Mouse (Mus musculus) hindbrain, embryonic 12.5 days (tissue): ENCODE results near the gene Ncstn. TPM values are rescaled to one million over a fixed set of nuclear protein-coding genes. Genes with fewer than 3 reads are reported as not detected.

Experiments
- ATAC-seq: fragments of 200-750 bp; cut with Nextera tagmentation; 2 replicates; pipeline ENCODE4 v1.8.0; 2017; ENCODE audit warnings: moderate TSS enrichment; ENCODE audit not compliant: low FRiP score
- H3K27ac ChIP-seq: fragments of 300-500 bp; sonication (generic); 2 replicates; pipeline ENCODE4 v1.5.1; 2016; ENCODE audit warnings: mild to moderate bottlenecking
- H3K27me3 ChIP-seq: fragments of 300-500 bp; sonication (generic); 2 replicates; pipeline ENCODE4 v1.6.1; 2016; ENCODE audit warnings: mild to moderate bottlenecking
- H3K36me3 ChIP-seq: fragments of 300-500 bp; sonication (generic); 2 replicates; pipeline ENCODE4 v1.6.1; 2016; ENCODE audit warnings: mild to moderate bottlenecking
- H3K4me1 ChIP-seq: fragments of 300-500 bp; sonication (generic); 2 replicates; pipeline ENCODE4 v1.6.1; 2016
- H3K4me2 ChIP-seq: fragments of 300-500 bp; sonication (generic); replicated peaks from 2 replicates; pipeline ENCODE4 v1.6.1; 2016; ENCODE audit warnings: mild to moderate bottlenecking
- H3K4me3 ChIP-seq: fragments of 300-500 bp; sonication (generic); 2 replicates; pipeline ENCODE4 v1.5.1; 2016; ENCODE audit warnings: mild to moderate bottlenecking
- H3K9ac ChIP-seq: fragments of 300-500 bp; sonication (generic); 2 replicates; pipeline ENCODE4 v1.6.1; 2016; ENCODE audit warnings: mild to moderate bottlenecking, moderate library complexity
- H3K9me3 ChIP-seq: fragments of 300-500 bp; sonication (generic); replicated peaks from 2 replicates; pipeline ENCODE4 v1.6.1; 2016; ENCODE audit warnings: mild to moderate bottlenecking
- WGBS: fragments of 180-500 bp; shearing (Covaris S2); methylation state at CpG from one replicate; pipeline ENCODE4 v1.1.7; 2016; 5-methylcytosine and 5-hydroxymethylcytosine counted together
- polyA plus RNA-seq: library from polyadenylated mRNA; unstranded; fragments of >200 nt; fragmentation: Nextera tagmentation; extraction: Ambion mirVana; gene quantifications from 2 replicates; pipeline ENCODE4 v1.2.1, GENCODE M21; 2016

The Ncstn gene
- 128 and 132 TPM in 2 replicates for polyA plus RNA-seq

GRCm38 (mm10) chr1:172082101-172082898, at the start of gene Ncstn, which contains the start of gene Copa:
TSS of gene Ncstn (minus strand) at chr1:172082795.
TSS of gene Copa (plus strand) at chr1:172082529.
- H3K27ac ChIP-seq = peak within 1 kb of the TSS; percentile 81
- peak within 1 kb of the TSS; percentile 73 for H3K9ac ChIP-seq
- H3K36me3 ChIP-seq = peaks cover 25% of the 10 kb centered on the region
- H3K4me3 ChIP-seq = peak within 1 kb of the TSS; percentile 62
- no peaks in the 10 kb centered on the region for H3K9me3 ChIP-seq
- ATAC-seq = peak; percentile 98
- peak within 1 kb of the TSS; percentile 82 for H3K4me2 ChIP-seq
- under 1% methylated on average over 40 of the region's 40 CpGs for WGBS
- no peaks in the 10 kb centered on the region for H3K27me3 ChIP-seq
- H3K4me1 ChIP-seq = peaks cover 20% of the 10 kb centered on the region

DNA sequence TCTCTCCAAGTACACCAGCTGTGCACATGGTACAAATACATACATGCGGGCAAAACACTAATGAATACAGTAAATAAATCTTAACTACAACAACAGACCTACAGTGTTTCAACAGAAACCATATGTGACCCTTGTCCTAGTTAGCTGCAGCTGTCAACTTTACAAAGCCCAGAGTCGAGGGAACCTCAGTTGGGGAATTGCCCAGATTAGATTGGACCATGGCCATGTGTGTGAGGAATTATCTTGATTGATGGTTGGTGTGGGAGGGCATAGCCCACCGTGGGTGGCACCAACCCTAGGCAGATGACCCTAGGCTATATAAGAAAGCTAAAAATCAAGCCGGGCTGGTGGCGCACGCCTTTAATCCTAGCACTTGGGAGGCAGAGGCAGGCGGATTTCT, 49.7 kb upstream of the Ncstn start:
- no peak for ATAC-seq
- no peaks in the 10 kb centered on the region for H3K9me3 ChIP-seq
- H3K4me3 ChIP-seq = no peak overlapping the region
- peaks cover 69% of the 10 kb centered on the region for H3K36me3 ChIP-seq
- no peak overlapping the region for H3K9ac ChIP-seq
- no peak overlapping the region for H3K4me2 ChIP-seq
- peaks cover 6% of the 10 kb centered on the region for H3K4me1 ChIP-seq
- H3K27ac ChIP-seq = no peak overlapping the region
- WGBS = 82% methylated on average over 7 of the region's 7 CpGs
- H3K27me3 ChIP-seq = no peaks in the 10 kb centered on the region

DNA sequence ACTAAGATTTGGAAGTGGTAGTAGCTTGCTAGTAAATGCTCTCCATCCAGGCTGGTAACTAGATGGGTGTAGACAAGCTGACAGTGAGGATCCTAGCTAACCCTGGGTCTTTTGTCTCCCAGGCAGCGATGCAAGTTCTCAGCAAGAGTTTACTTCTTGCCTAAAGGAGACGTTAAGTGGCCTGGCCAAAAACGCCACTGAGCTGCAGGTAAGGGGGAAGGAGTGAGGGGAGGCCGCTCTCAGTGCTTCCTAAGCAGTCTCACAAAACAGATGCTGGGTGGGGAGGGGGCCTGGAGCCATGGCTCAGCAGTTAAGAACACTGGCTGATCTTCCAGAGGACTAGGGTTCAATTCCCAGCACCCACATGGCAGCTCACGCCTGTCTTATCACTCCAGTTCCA, 47.2 kb upstream of the Ncstn start:
- 100% methylated on average over 5 of the region's 5 CpGs for whole genome bisulfite sequencing
- no peaks in the 10 kb centered on the region for H3K27me3 ChIP-seq
- no peak overlapping the region for H3K9ac ChIP-seq
- no peak overlapping the region for H3K4me3 ChIP-seq
- H3K4me2 ChIP-seq = no peak overlapping the region
- no peaks in the 10 kb centered on the region for H3K9me3 ChIP-seq
- ATAC-seq = no peak
- peaks cover 9% of the 10 kb centered on the region for H3K4me1 ChIP-seq
- H3K27ac ChIP-seq = no peak overlapping the region
- peaks cover 56% of the 10 kb centered on the region for H3K36me3 ChIP-seq

DNA sequence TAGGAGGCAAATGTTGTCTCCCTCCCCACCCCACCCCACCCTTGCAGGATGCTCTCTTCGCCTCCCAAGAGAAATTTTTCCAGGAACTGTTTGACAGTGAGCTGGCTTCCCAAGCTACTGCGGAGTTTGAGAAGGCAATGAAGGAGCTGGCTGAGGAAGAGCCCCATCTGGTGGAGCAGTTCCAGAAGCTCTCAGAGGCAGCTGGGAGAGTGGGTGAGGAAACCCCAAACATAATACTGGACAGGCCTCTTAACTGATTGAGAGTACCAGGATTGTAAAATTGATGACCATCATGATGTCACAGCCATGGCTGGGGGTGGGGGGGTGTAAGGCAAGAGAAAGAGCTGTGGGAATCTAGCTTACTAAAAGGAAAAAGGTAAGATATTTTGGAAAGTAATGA, 46.5 kb upstream of the Ncstn start:
- H3K9me3 ChIP-seq = no peaks in the 10 kb centered on the region
- no peak overlapping the region for H3K4me3 ChIP-seq
- H3K4me1 ChIP-seq = peaks cover 9% of the 10 kb centered on the region
- no peak overlapping the region for H3K4me2 ChIP-seq
- no peak overlapping the region for H3K27ac ChIP-seq
- ATAC-seq = no peak
- H3K36me3 ChIP-seq = peaks cover 49% of the 10 kb centered on the region
- H3K27me3 ChIP-seq = no peaks in the 10 kb centered on the region
- 82% methylated on average over 2 of the region's 2 CpGs for WGBS
- H3K9ac ChIP-seq = no peak overlapping the region

GRCm38 (mm10) chr1:172128563-172128962, 46.0 kb upstream of the Ncstn start:
- H3K9me3 ChIP-seq = no peaks in the 10 kb centered on the region
- H3K27me3 ChIP-seq = no peaks in the 10 kb centered on the region
- no peak for ATAC-seq
- H3K4me1 ChIP-seq = peaks cover 9% of the 10 kb centered on the region
- 93% methylated on average over 15 of the region's 15 CpGs for WGBS
- H3K27ac ChIP-seq = no peak overlapping the region
- H3K9ac ChIP-seq = 0 out of 2 replicates have a peak overlapping the region, but pooled peaks have one; percentile 32
- peaks cover 47% of the 10 kb centered on the region for H3K36me3 ChIP-seq
- H3K4me2 ChIP-seq = no peak overlapping the region
- no peak overlapping the region for H3K4me3 ChIP-seq

- peak overlapping the region; percentile 85 for H3K9ac ChIP-seq
- H3K4me2 ChIP-seq = peak overlapping the region; percentile 66
- H3K27ac ChIP-seq = no peak overlapping the region
- H3K9me3 ChIP-seq = no peaks in the 10 kb centered on the region
- peaks cover 48% of the 10 kb centered on the region for H3K36me3 ChIP-seq
- H3K4me1 ChIP-seq = peaks cover 9% of the 10 kb centered on the region
- H3K4me3 ChIP-seq = peak overlapping the region; percentile 81
- 54% methylated on average over 5 of the region's 5 CpGs for WGBS
- no peaks in the 10 kb centered on the region for H3K27me3 ChIP-seq
- ATAC-seq = no peak
These were observed 44.9 kb upstream of the Ncstn start for GRCm38 (mm10) chr1:172127487-172127886.

GRCm38 (mm10) chr1:172126376-172127347, 44.1 kb upstream of the Ncstn start, which contains the start of gene Pex19:
TSS of gene Pex19 (plus strand) at chr1:172126755.
- 0 out of 2 replicates have a peak within 1 kb of the TSS, but pooled peaks have one; percentile 19 for H3K27ac ChIP-seq
- ATAC-seq = peak; percentile 97
- H3K9me3 ChIP-seq = no peaks in the 10 kb centered on the region
- WGBS = 2% methylated on average over 42 of the region's 42 CpGs
- peak within 1 kb of the TSS; percentile 85 for H3K9ac ChIP-seq
- peak within 1 kb of the TSS; percentile 81 for H3K4me3 ChIP-seq
- peaks cover 9% of the 10 kb centered on the region for H3K4me1 ChIP-seq
- H3K27me3 ChIP-seq = no peaks in the 10 kb centered on the region
- H3K4me2 ChIP-seq = peak within 1 kb of the TSS; percentile 66
- H3K36me3 ChIP-seq = peaks cover 49% of the 10 kb centered on the region

DNA sequence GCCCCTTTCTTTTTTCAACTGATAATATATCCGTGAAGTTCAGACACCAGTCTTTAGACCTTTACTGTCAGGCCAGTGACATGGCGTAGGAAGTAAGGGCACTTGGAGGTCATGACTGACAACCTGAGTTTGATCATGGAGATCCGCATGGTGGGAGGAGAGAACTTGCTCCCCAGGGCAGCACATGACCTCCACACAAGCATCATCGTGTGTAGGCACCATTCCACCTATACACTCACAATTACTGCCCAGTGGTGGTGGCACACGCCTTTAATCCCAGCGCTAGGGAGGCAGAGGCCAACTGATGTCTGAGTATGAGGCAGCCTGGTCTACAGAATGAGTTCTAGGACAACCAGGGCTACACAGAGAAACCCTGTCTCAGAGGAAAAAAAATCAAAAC, 42.0 kb upstream of the Ncstn start:
- Histone ChIP-seq H3K9me3 (no peaks in the 10 kb centered on the region), H3K9ac (no peak overlapping the region), H3K4me1 (peaks cover 9% of the 10 kb centered on the region), H3K36me3 (peaks cover 51% of the 10 kb centered on the region), H3K4me2 (no peak overlapping the region), H3K27me3 (no peaks in the 10 kb centered on the region), H3K27ac (no peak overlapping the region), H3K4me3 (no peak overlapping the region)
- no peak for ATAC-seq
- 83% methylated on average over 6 of the region's 6 CpGs for WGBS

DNA sequence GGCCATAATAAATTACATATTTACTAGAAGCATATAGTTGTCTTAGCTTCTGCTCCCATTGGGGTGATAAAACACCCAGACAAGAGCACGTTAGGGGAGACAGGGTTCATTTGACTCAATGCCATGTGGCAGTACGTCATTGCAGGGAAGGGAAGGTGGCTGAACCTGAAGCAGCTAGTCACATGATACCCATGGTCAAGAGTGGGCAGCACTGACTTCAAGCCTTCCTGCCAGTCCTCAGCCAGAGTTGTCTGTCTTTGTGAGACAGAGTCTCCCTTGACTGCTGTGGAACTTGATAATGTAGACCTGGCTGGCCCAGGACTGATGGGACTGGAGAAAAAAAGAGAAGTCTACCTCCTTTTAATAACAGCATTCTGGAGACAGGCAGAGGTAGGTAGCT, 40.1 kb upstream of the Ncstn start:
- Histone ChIP-seq H3K4me2 (no peak overlapping the region), H3K9me3 (no peaks in the 10 kb centered on the region), H3K27ac (no peak overlapping the region), H3K36me3 (peaks cover 57% of the 10 kb centered on the region), H3K27me3 (no peaks in the 10 kb centered on the region), H3K4me3 (no peak overlapping the region), H3K4me1 (peaks cover 6% of the 10 kb centered on the region), H3K9ac (no peak overlapping the region)
- no peak for ATAC-seq
- WGBS = 84% methylated on average over 2 of the region's 2 CpGs

- Histone ChIP-seq H3K4me2 (no peak overlapping the region), H3K9ac (no peak overlapping the region), H3K36me3 (peaks cover 87% of the 10 kb centered on the region), H3K27ac (no peak overlapping the region), H3K9me3 (no peaks in the 10 kb centered on the region), H3K4me1 (no peaks in the 10 kb centered on the region), H3K4me3 (no peak overlapping the region), H3K27me3 (no peaks in the 10 kb centered on the region)
- WGBS = 54% methylated on average over 3 of the region's 3 CpGs
- ATAC-seq = peak; percentile 38; the same call in 1 of the 2 replicates
These were observed 37.1 kb upstream of the Ncstn start for GRCm38 (mm10) chr1:172119720-172120119.

- Histone ChIP-seq H3K4me3 (no peak overlapping the region), H3K36me3 (peaks cover 93% of the 10 kb centered on the region), H3K4me2 (no peak overlapping the region), H3K9ac (no peak overlapping the region), H3K4me1 (no peaks in the 10 kb centered on the region), H3K27ac (no peak overlapping the region), H3K9me3 (no peaks in the 10 kb centered on the region), H3K27me3 (no peaks in the 10 kb centered on the region)
- 88% methylated on average over 6 of the region's 6 CpGs for WGBS
- ATAC-seq = no peak
These were observed 36.5 kb upstream of the Ncstn start for GRCm38 (mm10) chr1:172119100-172119499.

GRCm38 (mm10) chr1:172116948-172117347, 34.4 kb upstream of the Ncstn start:
- Histone ChIP-seq H3K27me3 (no peaks in the 10 kb centered on the region), H3K9me3 (no peaks in the 10 kb centered on the region), H3K27ac (no peak overlapping the region), H3K4me2 (no peak overlapping the region), H3K36me3 (peaks cover 98% of the 10 kb centered on the region), H3K9ac (no peak overlapping the region), H3K4me3 (no peak overlapping the region), H3K4me1 (no peaks in the 10 kb centered on the region)
- no peak for ATAC-seq
- 95% methylated on average over 5 of the region's 5 CpGs for WGBS
